Mouse (Mus musculus): ENCODE measurements around the gene Ddx20.

GRCm38 (mm10) chr3:105732360-105732759 is 45.0 kb upstream of the Ddx20 start:
- no peak for TF ChIP-seq CTCF (IDR thresholded peaks at IDR 0.05; ENCODE audit: control insufficient read depth, insufficient read depth, insufficient replicate concordance, low read depth, low read length)
- no peak for TF ChIP-seq POLR2A (IDR thresholded peaks at IDR 0.05; ENCODE audit: control insufficient read depth, low read depth, low read length)
